Mouse (Mus musculus) embryonic facial prominence, embryonic 10.5 days (tissue): Measurements from ENCODE around the gene Pdpr. TPM values are rescaled to one million over a fixed set of nuclear protein-coding genes. Genes with fewer than 3 reads are reported as not detected.

Source experiments
- DNase-seq: peaks from one replicate; pipeline ENCODE4 v3.0.0-alpha.2; 2017; ENCODE audit warnings: low spot score
- H3K27ac ChIP-seq: fragments of 300-500 bp; sonication (generic); replicated peaks from 2 replicates; pipeline ENCODE4 v1.5.1; 2016; ENCODE audit warnings: mild to moderate bottlenecking
- H3K27me3 ChIP-seq: fragments of 300-500 bp; sonication (generic); replicated peaks from 2 replicates; pipeline ENCODE4 v1.6.1; 2016; ENCODE audit warnings: low read depth, mild to moderate bottlenecking; ENCODE audit not compliant: poor library complexity, severe bottlenecking
- H3K36me3 ChIP-seq: fragments of 300-500 bp; sonication (generic); replicated peaks from 2 replicates; pipeline ENCODE4 v1.6.1; 2016; ENCODE audit warnings: mild to moderate bottlenecking, moderate library complexity
- H3K4me1 ChIP-seq: fragments of 300-500 bp; sonication (generic); 2 replicates; pipeline ENCODE4 v1.6.1; 2016
- H3K4me3 ChIP-seq: fragments of 300-500 bp; sonication (generic); 2 replicates; pipeline ENCODE4 v1.5.1; 2016; ENCODE audit warnings: mild to moderate bottlenecking, moderate library complexity
- H3K9me3 ChIP-seq: fragments of 300-500 bp; sonication (generic); 2 replicates; pipeline ENCODE4 v1.6.1; 2016; ENCODE audit warnings: mild to moderate bottlenecking
- WGBS: fragments of 180-500 bp; shearing (Covaris S2); methylation state at CpG from one replicate; pipeline ENCODE4 v1.1.7; 2016; 5-methylcytosine and 5-hydroxymethylcytosine counted together
- polyA plus RNA-seq: library from polyadenylated mRNA; unstranded; fragments of >200 nt; fragmentation: Nextera tagmentation; extraction: Ambion mirVana; gene quantifications from 2 replicates; pipeline ENCODE4 v1.2.1, GENCODE M21; 2016

The Pdpr gene
- 10.8 and 11.5 TPM in 2 replicates for polyA plus RNA-seq

- H3K27me3 ChIP-seq: no peaks in the 10 kb centered on the region
- H3K4me1 ChIP-seq: peaks cover 14% of the 10 kb centered on the region
- H3K4me3 ChIP-seq: peak within 1 kb of the TSS; percentile 73
- H3K27ac ChIP-seq: peak within 1 kb of the TSS; percentile 72
- H3K9me3 ChIP-seq: no peaks in the 10 kb centered on the region
- DNase-seq: peak; percentile 94
- no peaks in the 10 kb centered on the region for H3K36me3 ChIP-seq
- 4% methylated on average over 72 of the region's 72 CpGs for WGBS
Observed at GRCm38 (mm10) chr8:111093865-111094718, at the start of gene Pdpr. Gene Pdpr (plus strand): TSS chr8:111094630.

GRCm38 (mm10) chr8:111048694-111049093, 45.7 kb upstream of the Pdpr start:
- Histone ChIP-seq H3K27me3 (no peaks in the 10 kb centered on the region), H3K4me1 (no peaks in the 10 kb centered on the region), H3K27ac (no peak overlapping the region), H3K36me3 (peaks cover 100% of the 10 kb centered on the region), H3K9me3 (no peaks in the 10 kb centered on the region), H3K4me3 (no peak overlapping the region)
- no peak for DNase-seq
- 94% methylated on average over 2 of the region's 2 CpGs for WGBS

GRCm38 (mm10) chr8:111049106-111049505, 45.3 kb upstream of the Pdpr start:
- DNase-seq: no peak
- Histone ChIP-seq H3K9me3 (no peaks in the 10 kb centered on the region), H3K36me3 (peaks cover 100% of the 10 kb centered on the region), H3K4me3 (no peak overlapping the region), H3K27ac (no peak overlapping the region), H3K4me1 (no peaks in the 10 kb centered on the region), H3K27me3 (no peaks in the 10 kb centered on the region)
- 95% methylated on average over 7 of the region's 7 CpGs for WGBS

- no peak for DNase-seq
- H3K4me3 ChIP-seq: no peak overlapping the region
- peaks cover 89% of the 10 kb centered on the region for H3K36me3 ChIP-seq
- H3K4me1 ChIP-seq: peaks cover 19% of the 10 kb centered on the region
- no peaks in the 10 kb centered on the region for H3K9me3 ChIP-seq
- no peak overlapping the region for H3K27ac ChIP-seq
- H3K27me3 ChIP-seq: no peaks in the 10 kb centered on the region
- WGBS: 96% methylated on average over 12 of the region's 12 CpGs
Observed at GRCm38 (mm10) chr8:111053827-111054518, 40.5 kb upstream of the Pdpr start.

- no peaks in the 10 kb centered on the region for H3K27me3 ChIP-seq
- no peak for DNase-seq
- H3K4me3 ChIP-seq: no peak overlapping the region
- H3K4me1 ChIP-seq: peaks cover 31% of the 10 kb centered on the region
- H3K9me3 ChIP-seq: no peaks in the 10 kb centered on the region
- peaks cover 80% of the 10 kb centered on the region for H3K36me3 ChIP-seq
- H3K27ac ChIP-seq: no peak overlapping the region
- WGBS: 93% methylated on average over 17 of the region's 17 CpGs
Observed at GRCm38 (mm10) chr8:111055031-111055634, 39.3 kb upstream of the Pdpr start.

GRCm38 (mm10) chr8:111055661-111056060, 38.8 kb upstream of the Pdpr start:
- Histone ChIP-seq H3K36me3 (peaks cover 75% of the 10 kb centered on the region), H3K9me3 (no peaks in the 10 kb centered on the region), H3K4me3 (peak overlapping the region; percentile 96), H3K4me1 (peaks cover 36% of the 10 kb centered on the region), H3K27me3 (0 out of 2 replicates have a peak, but pooled peaks cover under 1% of the 10 kb centered on the region), H3K27ac (no peak overlapping the region)
- 69% methylated on average over 2 of the region's 2 CpGs for WGBS
- no peak for DNase-seq

GRCm38 (mm10) chr8:111056158-111056663, 38.2 kb upstream of the Pdpr start, which contains the start of gene Exosc6:
Gene Exosc6 (plus strand): TSS chr8:111056339.
- Histone ChIP-seq H3K27ac (peak within 1 kb of the TSS; percentile 94), H3K27me3 (0 out of 2 replicates have a peak, but pooled peaks cover 5% of the 10 kb centered on the region), H3K4me1 (peaks cover 41% of the 10 kb centered on the region), H3K36me3 (peaks cover 72% of the 10 kb centered on the region), H3K9me3 (no peaks in the 10 kb centered on the region), H3K4me3 (peak within 1 kb of the TSS; percentile 96)
- DNase-seq: peak; percentile 94
- WGBS: under 1% methylated on average over 68 of the region's 68 CpGs

GRCm38 (mm10) chr8:111056691-111057293, 37.6 kb upstream of the Pdpr start:
- H3K9me3 ChIP-seq: no peaks in the 10 kb centered on the region
- under 1% methylated on average over 63 of the region's 63 CpGs for WGBS
- H3K36me3 ChIP-seq: peaks cover 66% of the 10 kb centered on the region
- H3K4me3 ChIP-seq: peak overlapping the region; percentile 96
- H3K4me1 ChIP-seq: peaks cover 47% of the 10 kb centered on the region
- H3K27ac ChIP-seq: peak overlapping the region; percentile 94
- H3K27me3 ChIP-seq: 0 out of 2 replicates have a peak, but pooled peaks cover 5% of the 10 kb centered on the region
- no peak for DNase-seq

- Histone ChIP-seq H3K9me3 (no peaks in the 10 kb centered on the region), H3K36me3 (peaks cover 43% of the 10 kb centered on the region), H3K27me3 (0 out of 2 replicates have a peak, but pooled peaks cover 5% of the 10 kb centered on the region), H3K4me3 (0 out of 2 replicates have a peak overlapping the region, but pooled peaks have one; percentile 11), H3K27ac (no peak overlapping the region), H3K4me1 (peaks cover 59% of the 10 kb centered on the region)
- 64% methylated on average over 2 of the region's 2 CpGs for WGBS
- no peak for DNase-seq
Observed at GRCm38 (mm10) chr8:111058946-111059572, 35.4 kb upstream of the Pdpr start.

- 0 out of 2 replicates have a peak, but pooled peaks cover 8% of the 10 kb centered on the region for H3K27me3 ChIP-seq
- peaks cover 59% of the 10 kb centered on the region for H3K4me1 ChIP-seq
- 0% methylated on average over 14 of the region's 14 CpGs for WGBS
- H3K9me3 ChIP-seq: no peaks in the 10 kb centered on the region
- H3K36me3 ChIP-seq: peaks cover 25% of the 10 kb centered on the region
- no peak for DNase-seq
- peak overlapping the region; percentile 83 for H3K27ac ChIP-seq
- peak overlapping the region; percentile 75 for H3K4me3 ChIP-seq
Observed at GRCm38 (mm10) chr8:111061688-111062071, 32.8 kb upstream of the Pdpr start.

- H3K4me1 ChIP-seq: peaks cover 54% of the 10 kb centered on the region
- H3K9me3 ChIP-seq: no peaks in the 10 kb centered on the region
- DNase-seq: peak; percentile 92
- under 1% methylated on average over 27 of the region's 27 CpGs for WGBS
- peaks cover 23% of the 10 kb centered on the region for H3K36me3 ChIP-seq
- peak overlapping the region; percentile 75 for H3K4me3 ChIP-seq
- H3K27ac ChIP-seq: peak overlapping the region; percentile 83
- 0 out of 2 replicates have a peak, but pooled peaks cover 8% of the 10 kb centered on the region for H3K27me3 ChIP-seq
Observed at GRCm38 (mm10) chr8:111062072-111062757, 32.2 kb upstream of the Pdpr start.
